Mouse (Mus musculus) ES-Bruce4 (cell line): ENCODE data around the gene Rnf19b.

ENCODE experiments used
- CTCF ChIP-seq: IDR thresholded peaks from one replicate; pipeline ENCODE4 v1.8.1; 2011; ENCODE audit warnings: low read depth, low read length
- EP300 ChIP-seq: IDR thresholded peaks from 2 replicates; pipeline ENCODE4 v1.6.1; 2011; ENCODE audit warnings: low read depth, low read length; ENCODE audit not compliant: insufficient read depth
- POLR2A ChIP-seq: IDR thresholded peaks from one replicate; pipeline ENCODE4 v1.8.1; 2011; ENCODE audit warnings: low read length; ENCODE audit not compliant: insufficient read depth

- TF ChIP-seq POLR2A (no peak), CTCF (no peak), EP300 (no peak)
These were observed 49.4 kb downstream of the Rnf19b start for GRCm38 (mm10) chr4:129107348-129107899.
